Mouse (Mus musculus): ENCODE results near the gene Veph1.
A peak's percentile ranks its signal among the peaks of the same experiment; 100 is the strongest.
"Not testable (repeated sequence)": the region's sequence is repeated elsewhere in the genome, so short reads cannot be mapped to it uniquely, and the experiment has no call there.

The Veph1 gene

GRCm38 (mm10) chr3:66296545-66296944, at the start of gene Veph1:
Veph1 (minus strand) TSS chr3:66296837.
- DNase-seq (ENCODE audit: low spot score): no peak

GRCm38 (mm10) chr3:66340742-66341141, 44.1 kb upstream of the Veph1 start:
- no peak for DNase-seq (ENCODE audit: low spot score)

GRCm38 (mm10) chr3:66332401-66332729, 35.7 kb upstream of the Veph1 start:
- no peak for DNase-seq (ENCODE audit: low spot score)

GRCm38 (mm10) chr3:66331592-66332400, 35.2 kb upstream of the Veph1 start:
- peak; percentile 31 for DNase-seq (ENCODE audit: low spot score)

GRCm38 (mm10) chr3:66330896-66331579, 34.4 kb upstream of the Veph1 start:
- no peak for DNase-seq (ENCODE audit: low spot score)

- DNase-seq (ENCODE audit: low spot score): no peak
These were observed 29.6 kb upstream of the Veph1 start for GRCm38 (mm10) chr3:66325962-66326834.

GRCm38 (mm10) chr3:66325486-66325951, 28.9 kb upstream of the Veph1 start:
- DNase-seq (ENCODE audit: low spot score): no peak

GRCm38 (mm10) chr3:66314793-66315715, 18.4 kb upstream of the Veph1 start:
- no peak for DNase-seq (ENCODE audit: low spot score)

- DNase-seq (ENCODE audit: low spot score): no peak
These were observed 13.9 kb upstream of the Veph1 start for GRCm38 (mm10) chr3:66310586-66310985.

GRCm38 (mm10) chr3:66309531-66309930, 12.9 kb upstream of the Veph1 start:
- DNase-seq (ENCODE audit: low spot score): no peak

GRCm38 (mm10) chr3:66295236-66295635, 1.4 kb downstream of the Veph1 start:
- no peak for DNase-seq (ENCODE audit: low spot score)

GRCm38 (mm10) chr3:66294729-66295128, 1.9 kb downstream of the Veph1 start:
- no peak for DNase-seq (ENCODE audit: low spot score)

GRCm38 (mm10) chr3:66292356-66292946, 4.2 kb downstream of the Veph1 start:
- no peak for DNase-seq (ENCODE audit: low spot score)

GRCm38 (mm10) chr3:66263270-66263669, 33.4 kb downstream of the Veph1 start:
- no peak for DNase-seq (ENCODE audit: low spot score)

GRCm38 (mm10) chr3:66262319-66262718, 34.3 kb downstream of the Veph1 start:
- no peak for DNase-seq (ENCODE audit: low spot score)

GRCm38 (mm10) chr3:66254504-66255105, 42.0 kb downstream of the Veph1 start:
- no peak for DNase-seq (ENCODE audit: low spot score)

GRCm38 (mm10) chr3:66251842-66252241, 44.8 kb downstream of the Veph1 start:
- no peak for DNase-seq (ENCODE audit: low spot score)

GRCm38 (mm10) chr3:66240476-66240875, 56.2 kb downstream of the Veph1 start:
- DNase-seq (ENCODE audit: low spot score): no peak

GRCm38 (mm10) chr3:66236234-66236871, 60.3 kb downstream of the Veph1 start:
- DNase-seq (ENCODE audit: low spot score): not testable (repeated sequence)

- no peak for DNase-seq (ENCODE audit: low spot score)
These were observed 71.6 kb downstream of the Veph1 start for GRCm38 (mm10) chr3:66224931-66225537.

All from left cerebral cortex, adult 11 months (tissue).